Mouse (Mus musculus): ENCODE results near the gene Sspo. TPM values are rescaled to one million over a fixed set of nuclear protein-coding genes. Genes with fewer than 3 reads are reported as not detected.

The Sspo gene
- total and polyA plus RNA-seq, 2 experiments from 2014 or later = 1.2 to 7.3 TPM

GRCm38 (mm10) chr6:48412147-48412546, 35.9 kb upstream of the Sspo start:
- no peak overlapping the region for H3K4me3 ChIP-seq (ENCODE audit: low read depth, low read length)
- ATAC-seq (ENCODE audit: low FRiP score) (no peak), DNase-seq (ENCODE audit: low spot score) (no peak)
- H3K4me1 ChIP-seq (ENCODE audit: insufficient read depth, low read length) = no peaks in the 10 kb centered on the region
- peak; percentile 15; the same call in 1 of the 2 replicates for TF ChIP-seq CTCF (IDR thresholded peaks at IDR 0.05)
- WGBS = 89% methylated on average over 4 of the region's 4 CpGs
- no peak overlapping the region for H3K27ac ChIP-seq (ENCODE audit: low read depth, low read length)
- peaks cover 95% of the 10 kb centered on the region for H3K36me3 ChIP-seq (ENCODE audit: insufficient read depth, low read length)
- no peaks in the 10 kb centered on the region for H3K9me3 ChIP-seq (ENCODE audit: low read length)
- no peak overlapping the region for H3K9ac ChIP-seq (replicated peaks; ENCODE audit: low read length, poor library complexity, severe bottlenecking)
- H3K4me2 ChIP-seq (ENCODE audit: low read depth, low read length, poor library complexity, severe bottlenecking) = no peak overlapping the region
- H3K27me3 ChIP-seq (ENCODE audit: insufficient read depth, low read length) = no peaks in the 10 kb centered on the region

- H3K4me1 ChIP-seq (ENCODE audit: insufficient read depth, low read length) = no peaks in the 10 kb centered on the region
- no peaks in the 10 kb centered on the region for H3K9me3 ChIP-seq (ENCODE audit: low read length)
- H3K4me2 ChIP-seq (ENCODE audit: low read depth, low read length, poor library complexity, severe bottlenecking) = no peak overlapping the region
- H3K4me3 ChIP-seq (ENCODE audit: low read depth, low read length) = no peak overlapping the region
- DNase-seq (ENCODE audit: low spot score) = no peak
- no peaks in the 10 kb centered on the region for H3K27me3 ChIP-seq (ENCODE audit: insufficient read depth, low read length)
- ATAC-seq (ENCODE audit: low FRiP score) = no peak
- 84% methylated on average over 3 of the region's 3 CpGs for WGBS
- peaks cover 97% of the 10 kb centered on the region for H3K36me3 ChIP-seq (ENCODE audit: insufficient read depth, low read length)
- no peak for TF ChIP-seq CTCF (IDR thresholded peaks at IDR 0.05)
- H3K9ac ChIP-seq (replicated peaks; ENCODE audit: low read length, poor library complexity, severe bottlenecking) = no peak overlapping the region
- H3K27ac ChIP-seq (ENCODE audit: low read depth, low read length) = no peak overlapping the region
Measured at GRCm38 (mm10) chr6:48412662-48413061, 35.4 kb upstream of the Sspo start.

GRCm38 (mm10) chr6:48413081-48413480, 34.9 kb upstream of the Sspo start:
- Histone ChIP-seq H3K27me3 (ENCODE audit: insufficient read depth, low read length) (no peaks in the 10 kb centered on the region), H3K4me1 (ENCODE audit: insufficient read depth, low read length) (no peaks in the 10 kb centered on the region), H3K27ac (ENCODE audit: low read depth, low read length) (no peak overlapping the region), H3K4me3 (ENCODE audit: low read depth, low read length) (no peak overlapping the region), H3K9me3 (ENCODE audit: low read length) (no peaks in the 10 kb centered on the region), H3K9ac (replicated peaks; ENCODE audit: low read length, poor library complexity, severe bottlenecking) (no peak overlapping the region), H3K4me2 (ENCODE audit: low read depth, low read length, poor library complexity, severe bottlenecking) (no peak overlapping the region), H3K36me3 (ENCODE audit: insufficient read depth, low read length) (peaks cover 96% of the 10 kb centered on the region)
- 85% methylated on average over 10 of the region's 10 CpGs for WGBS
- ATAC-seq (ENCODE audit: low FRiP score) = no peak
- TF ChIP-seq CTCF (IDR thresholded peaks at IDR 0.05) = no peak
- no peak for DNase-seq (ENCODE audit: low spot score)

GRCm38 (mm10) chr6:48414886-48415285, 33.1 kb upstream of the Sspo start:
- DNase-seq (ENCODE audit: low spot score) (no peak), ATAC-seq (ENCODE audit: low FRiP score) (no peak)
- Histone ChIP-seq H3K9ac (replicated peaks; ENCODE audit: low read length, poor library complexity, severe bottlenecking) (no peak overlapping the region), H3K4me3 (ENCODE audit: low read depth, low read length) (no peak overlapping the region), H3K27me3 (ENCODE audit: insufficient read depth, low read length) (no peaks in the 10 kb centered on the region), H3K9me3 (ENCODE audit: low read length) (no peaks in the 10 kb centered on the region), H3K4me2 (ENCODE audit: low read depth, low read length, poor library complexity, severe bottlenecking) (no peak overlapping the region), H3K4me1 (ENCODE audit: insufficient read depth, low read length) (no peaks in the 10 kb centered on the region), H3K27ac (ENCODE audit: low read depth, low read length) (no peak overlapping the region), H3K36me3 (ENCODE audit: insufficient read depth, low read length) (peaks cover 79% of the 10 kb centered on the region)
- no peak for TF ChIP-seq CTCF (IDR thresholded peaks at IDR 0.05)
- 75% methylated on average over 1 of the region's 1 CpGs for WGBS

- no peaks in the 10 kb centered on the region for H3K4me1 ChIP-seq (ENCODE audit: insufficient read depth, low read length)
- no peak overlapping the region for H3K4me2 ChIP-seq (ENCODE audit: low read depth, low read length, poor library complexity, severe bottlenecking)
- H3K9ac ChIP-seq (replicated peaks; ENCODE audit: low read length, poor library complexity, severe bottlenecking) = no peak overlapping the region
- no peak overlapping the region for H3K27ac ChIP-seq (ENCODE audit: low read depth, low read length)
- peaks cover 72% of the 10 kb centered on the region for H3K36me3 ChIP-seq (ENCODE audit: insufficient read depth, low read length)
- TF ChIP-seq CTCF (IDR thresholded peaks at IDR 0.05) = no peak
- no peak overlapping the region for H3K4me3 ChIP-seq (ENCODE audit: low read depth, low read length)
- no peaks in the 10 kb centered on the region for H3K9me3 ChIP-seq (ENCODE audit: low read length)
- DNase-seq (ENCODE audit: low spot score) (no peak), ATAC-seq (ENCODE audit: low FRiP score) (no peak)
- H3K27me3 ChIP-seq (ENCODE audit: insufficient read depth, low read length) = no peaks in the 10 kb centered on the region
- WGBS = 96% methylated on average over 7 of the region's 7 CpGs
Measured at GRCm38 (mm10) chr6:48415636-48416035, 32.4 kb upstream of the Sspo start.

GRCm38 (mm10) chr6:48416486-48416885, 31.5 kb upstream of the Sspo start:
- WGBS = 83% methylated on average over 2 of the region's 2 CpGs
- Histone ChIP-seq H3K4me1 (ENCODE audit: insufficient read depth, low read length) (no peaks in the 10 kb centered on the region), H3K27me3 (ENCODE audit: insufficient read depth, low read length) (no peaks in the 10 kb centered on the region), H3K4me3 (ENCODE audit: low read depth, low read length) (no peak overlapping the region), H3K4me2 (ENCODE audit: low read depth, low read length, poor library complexity, severe bottlenecking) (no peak overlapping the region), H3K9me3 (ENCODE audit: low read length) (no peaks in the 10 kb centered on the region), H3K9ac (replicated peaks; ENCODE audit: low read length, poor library complexity, severe bottlenecking) (no peak overlapping the region), H3K27ac (ENCODE audit: low read depth, low read length) (no peak overlapping the region), H3K36me3 (ENCODE audit: insufficient read depth, low read length) (peaks cover 64% of the 10 kb centered on the region)
- ATAC-seq (ENCODE audit: low FRiP score) = no peak
- no peak for TF ChIP-seq CTCF (IDR thresholded peaks at IDR 0.05)
- DNase-seq (ENCODE audit: low spot score) = no peak
